Mouse (Mus musculus) layer of hippocampus, postnatal 14 days (tissue): Measurements from ENCODE around the gene Fam187b. TPM values are rescaled to one million over a fixed set of nuclear protein-coding genes. Genes with fewer than 3 reads are reported as not detected.
A peak's percentile ranks its signal among the peaks of the same experiment; 100 is the strongest.
"Not testable (repeated sequence)": the region's sequence is repeated elsewhere in the genome, so short reads cannot be mapped to it uniquely, and the experiment has no call there.

Experiments
- DNase-seq, 2 experiments: peaks; one replicate each; pipeline ENCODE4 v3.0.0; 2021 to 2022; ENCODE audit warnings: low spot score in 2 of 2, mixed read lengths in 1 of 2
- long read RNA-seq, 2 experiments: library from polyadenylated mRNA; stranded (forward); transcript quantifications; one replicate each; pipeline ENCODE4 v2.0.0; 2021
- total RNA-seq, 2 experiments: library from RNA; stranded (reverse); gene quantifications; 2 replicates each; pipeline ENCODE4 v1.2.3; 2021

Fam187b gene
- total RNA-seq = under 1 TPM; 0.25 to 0.43 TPM
- long read RNA-seq, experiment 1 = 0 reads
- long read RNA-seq, experiment 2, partial matches to known transcripts = 0 of 1 reads
- long read RNA-seq, experiment 2, other reads (novel, unspliced or antisense) = 0 of 1 reads

DNA sequence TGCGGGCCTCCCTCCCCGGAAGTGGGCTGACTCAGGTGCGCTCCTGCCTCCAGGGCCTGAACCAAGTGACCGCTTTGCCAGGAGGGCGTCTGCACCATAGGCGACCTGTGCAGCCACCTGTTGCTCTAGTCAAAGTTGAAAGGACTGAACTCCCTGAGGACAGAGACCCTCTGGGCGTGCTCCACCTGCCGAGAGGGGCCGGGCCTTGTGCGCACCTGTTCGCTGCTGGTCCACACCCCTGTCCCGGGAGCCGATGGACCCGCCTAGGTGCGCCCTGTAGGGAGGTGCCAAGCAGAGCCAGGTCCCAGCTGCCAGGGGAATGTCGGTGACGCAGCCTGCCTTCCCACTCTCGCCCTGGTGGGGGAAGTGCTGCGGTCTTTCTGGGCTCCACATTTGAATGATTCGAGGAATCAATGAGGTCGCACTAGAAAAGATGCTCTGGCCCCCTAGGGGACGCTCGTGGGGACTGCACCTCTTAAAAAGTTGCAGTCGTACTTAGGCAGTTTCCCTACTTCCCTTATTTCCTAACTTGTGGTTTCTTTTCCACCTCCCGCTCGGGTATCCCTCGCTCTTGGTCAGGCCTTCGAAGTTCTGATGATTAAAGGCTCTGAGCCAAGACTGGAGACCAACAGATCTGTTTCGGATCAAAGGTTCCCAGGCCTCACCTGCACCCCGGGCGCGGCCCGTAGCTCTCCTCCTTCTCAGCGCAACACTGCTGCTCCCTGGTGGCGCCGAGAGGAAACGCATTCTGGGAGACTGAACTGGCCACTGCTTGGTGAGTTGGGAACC is at the start of gene Fam187b:
TSS of gene Fam187b (plus strand) at position 290 of the 789 bp plus-strand sequence.
- peak; percentile 74 to 77 for DNase-seq

- DNase-seq = no peak
Observed at GRCm38 (mm10) chr7:30924071-30924470, 49.5 kb upstream of the Fam187b start.

- DNase-seq = not testable (repeated sequence)
Observed at GRCm38 (mm10) chr7:30924581-30924980, 49.0 kb upstream of the Fam187b start, which contains the start of gene Hamp2. Hamp2 (minus strand) TSS chr7:30924681.

- DNase-seq = not testable (repeated sequence)
Observed at GRCm38 (mm10) chr7:30935422-30936099, 38.0 kb upstream of the Fam187b start.

- not testable (repeated sequence) for DNase-seq
Observed at GRCm38 (mm10) chr7:30940070-30940469, 33.5 kb upstream of the Fam187b start.

- DNase-seq = not testable (repeated sequence)
Observed at GRCm38 (mm10) chr7:30942365-30942764, 31.2 kb upstream of the Fam187b start.

DNA sequence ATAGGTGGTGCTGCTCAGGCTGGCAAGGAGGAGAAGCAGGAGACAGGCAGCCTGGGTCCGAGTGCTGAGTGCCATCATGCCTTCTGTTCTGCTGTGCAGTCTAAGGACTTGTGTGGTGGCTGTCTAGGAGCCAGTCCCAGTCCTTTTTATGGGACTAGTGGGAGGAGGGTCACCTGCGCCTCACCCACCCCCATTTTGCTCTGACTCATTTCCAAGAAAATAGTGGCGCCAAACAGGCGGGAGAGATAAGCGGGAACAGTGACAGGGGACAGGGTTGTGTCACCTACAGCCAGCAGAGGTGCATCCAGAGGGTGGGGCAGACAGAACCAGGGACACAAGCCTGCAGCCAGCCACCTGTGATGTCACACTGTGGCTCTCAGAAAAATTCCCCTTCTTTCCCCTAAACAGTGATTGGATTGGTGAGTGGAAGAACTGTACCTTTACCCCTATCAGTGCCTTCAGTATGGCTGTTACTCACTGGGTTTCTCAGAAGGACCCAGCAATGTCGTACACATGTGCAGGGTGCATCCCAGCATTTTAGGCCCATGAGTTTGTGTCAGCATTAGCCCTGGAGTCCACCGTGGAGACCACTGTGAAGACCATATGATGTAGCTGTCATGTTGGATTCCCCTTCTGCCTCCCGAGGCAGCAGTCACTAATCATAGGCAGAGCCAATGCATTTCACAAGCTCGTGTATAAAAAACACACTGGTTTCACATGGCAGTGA is 29.5 kb upstream of the Fam187b start, which contains the start of gene Hamp:
TSS of gene Hamp (minus strand) at position 124 of the 727 bp plus-strand sequence.
- DNase-seq = no peak

DNA sequence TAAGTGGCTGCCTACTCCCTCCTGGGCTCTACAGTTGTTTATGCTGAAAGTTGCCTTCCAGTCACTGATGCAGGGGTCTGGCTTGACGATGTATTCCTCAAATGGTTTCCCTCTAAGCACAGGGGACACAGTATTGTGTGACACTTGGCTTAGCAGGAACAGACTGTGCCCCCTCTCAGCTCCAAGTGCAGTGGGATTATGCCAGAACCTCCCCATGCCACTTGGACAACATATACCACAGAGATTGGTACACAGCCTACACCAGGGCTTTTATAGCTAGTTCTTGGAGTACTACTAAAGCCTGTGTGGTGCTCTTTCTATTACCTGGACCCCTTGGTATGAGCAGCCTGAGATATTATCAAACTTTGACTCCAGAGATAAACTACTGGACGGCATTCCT is 28.9 kb upstream of the Fam187b start:
- DNase-seq = not testable (repeated sequence)

- not testable (repeated sequence) for DNase-seq
Observed at GRCm38 (mm10) chr7:30945466-30945865, 28.1 kb upstream of the Fam187b start.

DNA sequence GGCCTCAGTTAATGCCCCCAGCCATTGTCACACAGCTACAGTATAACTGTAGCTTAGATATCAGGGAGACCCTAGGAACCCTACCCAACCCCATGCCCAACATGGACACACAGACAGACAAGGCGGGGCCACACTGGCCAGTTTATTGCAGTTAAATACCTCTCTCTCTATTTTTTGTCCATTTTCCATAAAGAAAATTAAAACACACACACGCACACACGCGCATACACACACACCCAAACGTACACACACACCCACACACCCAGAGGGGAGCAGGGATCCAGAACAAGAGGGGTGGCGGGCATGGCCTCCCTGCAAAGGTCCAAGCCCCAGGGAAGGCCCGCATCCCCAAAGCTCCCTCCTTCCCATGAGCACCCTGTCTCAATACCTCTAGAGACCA is 27.7 kb upstream of the Fam187b start:
- DNase-seq = no peak

DNA sequence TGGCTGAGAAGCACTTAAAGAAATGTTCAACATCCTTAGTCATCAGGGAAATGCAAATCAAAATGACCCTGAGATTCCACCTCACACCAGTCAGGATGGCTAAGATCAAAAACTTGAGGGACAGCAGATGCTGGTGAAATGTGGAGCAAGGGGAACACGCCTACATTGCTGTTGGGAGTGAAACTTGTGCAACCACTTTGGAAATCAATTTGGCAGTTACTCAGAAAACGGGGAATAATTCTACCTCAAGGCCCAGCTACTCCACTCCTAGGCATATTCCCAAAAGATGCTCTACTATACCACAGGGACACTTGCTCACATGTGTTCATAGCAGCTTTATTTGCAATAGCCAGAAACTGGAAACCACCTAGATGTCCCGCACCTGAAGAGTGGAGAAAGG is 23.7 kb upstream of the Fam187b start:
- not testable (repeated sequence) for DNase-seq

- no peak for DNase-seq
Observed at GRCm38 (mm10) chr7:30952441-30953265, 20.9 kb upstream of the Fam187b start.

GRCm38 (mm10) chr7:30953459-30953858 is 20.1 kb upstream of the Fam187b start:
- no peak for DNase-seq

DNA sequence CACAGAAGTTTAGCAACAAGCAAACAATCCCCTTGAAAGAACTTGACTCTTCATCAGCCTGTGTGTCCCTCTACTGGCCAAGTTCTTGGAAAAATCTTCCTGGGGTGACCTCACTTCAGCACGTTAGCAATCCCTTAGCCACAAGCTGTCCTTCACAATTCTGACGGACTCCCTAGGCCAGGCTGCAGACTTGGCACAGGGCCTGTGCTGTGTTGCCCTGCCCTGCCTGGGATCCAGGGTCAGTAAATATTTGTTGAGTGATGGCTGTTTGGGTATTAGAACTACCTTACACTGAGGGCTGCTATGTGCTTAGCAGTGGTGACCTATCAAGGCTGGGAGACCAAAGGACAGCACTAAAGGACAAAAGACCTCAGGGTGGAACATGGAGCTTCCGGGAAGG is 19.6 kb upstream of the Fam187b start:
- no peak for DNase-seq

DNA sequence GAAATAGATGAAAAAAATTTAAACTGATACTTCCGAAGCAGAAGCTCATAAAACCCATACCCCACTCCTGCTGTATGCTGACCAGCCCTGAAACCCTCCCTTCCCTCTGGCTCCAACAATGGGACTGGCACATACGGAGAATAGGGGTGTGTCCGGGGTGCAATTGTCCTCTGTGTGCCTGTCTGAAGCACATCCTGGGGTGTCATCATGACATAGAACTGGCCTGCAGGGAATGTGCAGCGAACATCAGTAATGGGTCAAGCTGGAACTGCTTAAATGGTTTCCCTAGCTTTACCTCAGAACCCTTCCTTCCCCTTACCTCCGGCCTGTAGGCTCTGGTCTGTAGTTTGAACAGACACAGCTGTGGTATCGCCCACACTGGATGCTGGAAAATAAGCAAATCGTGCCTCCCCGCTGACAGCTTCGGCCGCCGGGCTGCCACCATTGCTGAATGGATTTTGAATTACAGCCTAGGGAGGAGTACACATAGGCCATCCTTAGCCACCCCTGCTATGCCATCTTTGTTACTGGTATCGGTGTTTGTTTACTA is 18.5 kb upstream of the Fam187b start:
- no peak for DNase-seq

DNA sequence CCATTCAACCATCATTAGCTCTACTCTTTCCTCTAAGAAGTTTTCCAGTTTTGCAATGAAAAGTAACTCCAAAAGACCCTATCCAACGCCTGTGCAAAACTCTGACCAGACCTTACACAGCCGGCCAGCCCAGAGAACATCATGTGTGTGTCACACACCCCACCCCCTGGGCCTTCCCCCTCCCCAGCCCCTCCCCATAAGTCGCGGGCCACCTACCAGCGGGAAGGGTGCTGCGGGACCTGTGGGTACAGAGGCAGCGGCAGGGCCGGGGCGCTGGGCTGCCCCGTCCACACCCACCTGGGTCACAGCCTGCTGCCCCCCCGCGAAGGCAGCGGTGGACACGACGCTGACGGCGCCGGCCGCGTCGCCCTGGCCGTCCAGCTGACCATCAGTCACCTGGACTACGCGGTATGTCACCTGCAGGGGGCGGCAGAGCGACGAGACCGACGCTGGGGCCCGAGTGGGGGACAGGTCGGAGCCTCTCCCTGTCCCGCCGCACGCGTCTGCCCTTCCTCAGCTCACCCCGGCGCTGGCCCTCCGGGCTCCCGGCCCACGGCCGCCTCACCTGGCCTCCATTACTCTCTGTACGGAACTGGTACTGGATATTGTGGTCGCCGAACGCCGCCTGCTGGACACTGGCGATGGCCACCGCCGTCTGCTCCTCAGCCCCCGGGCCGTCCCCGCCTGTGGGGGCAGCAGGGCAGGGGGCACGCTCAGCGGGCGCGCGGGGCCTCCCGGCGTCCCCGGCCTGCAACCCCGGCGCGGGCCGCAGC is 17.8 kb upstream of the Fam187b start:
- DNase-seq = peak; percentile 72 to 77

- DNase-seq = peak in 1 of 2 experiments; percentile 50
Observed at GRCm38 (mm10) chr7:30956357-30956751, 17.2 kb upstream of the Fam187b start.

DNA sequence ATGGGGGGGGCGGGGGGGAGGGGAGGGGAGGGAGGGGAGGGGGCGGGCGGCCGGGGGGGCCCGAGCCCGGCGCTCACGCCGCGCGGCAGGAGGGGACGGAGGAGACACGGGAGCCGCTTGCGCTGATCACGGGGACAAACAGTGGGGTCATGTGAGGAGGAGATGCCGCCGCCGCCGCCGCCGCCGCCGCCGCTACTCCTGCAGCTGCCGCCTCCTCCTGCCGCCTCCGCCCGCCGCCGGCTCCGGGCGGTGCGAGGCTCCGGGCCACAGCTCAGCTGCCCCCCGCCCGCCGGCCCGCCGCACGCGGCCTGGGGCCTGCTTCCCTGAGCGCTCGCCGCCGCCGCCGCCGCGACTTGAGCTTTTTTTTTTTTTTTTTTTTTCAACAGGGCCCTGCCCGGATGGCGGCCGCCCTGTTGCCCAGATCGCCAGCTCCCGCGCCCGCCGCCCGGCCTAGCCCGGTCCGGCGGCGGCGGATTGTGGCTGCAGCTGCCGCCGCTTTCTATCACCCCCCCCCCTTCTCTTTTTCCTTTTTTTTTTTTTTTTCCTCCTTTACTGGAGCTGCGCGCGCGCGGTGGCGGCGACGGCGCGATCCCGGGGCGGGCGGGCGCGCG is 16.7 kb upstream of the Fam187b start, which contains the start of gene Usf2:
TSS of gene Usf2 (minus strand) at position 48 of the 611 bp plus-strand sequence.
- peak; percentile 72 to 77 for DNase-seq

GRCm38 (mm10) chr7:30957367-30957783 is 16.2 kb upstream of the Fam187b start:
- peak; percentile 91 for DNase-seq
